Mouse (Mus musculus): ENCODE measurements around the gene Gm10309.

The Gm10309 gene

GRCm38 (mm10) chr17:86505183-86505631 is at the start of gene Gm10309:
TSS of gene Gm10309 (minus strand) at chr17:86505232.
- DNase-seq = peak; percentile 87 to 92

- no peak for DNase-seq
These were observed 47.0 kb upstream of the Gm10309 start for GRCm38 (mm10) chr17:86551995-86552394.

GRCm38 (mm10) chr17:86551561-86551960 is 46.5 kb upstream of the Gm10309 start:
- DNase-seq = no peak

GRCm38 (mm10) chr17:86549128-86549527 is 44.1 kb upstream of the Gm10309 start:
- peak in 1 of 2 experiments; percentile 44 for DNase-seq

DNA sequence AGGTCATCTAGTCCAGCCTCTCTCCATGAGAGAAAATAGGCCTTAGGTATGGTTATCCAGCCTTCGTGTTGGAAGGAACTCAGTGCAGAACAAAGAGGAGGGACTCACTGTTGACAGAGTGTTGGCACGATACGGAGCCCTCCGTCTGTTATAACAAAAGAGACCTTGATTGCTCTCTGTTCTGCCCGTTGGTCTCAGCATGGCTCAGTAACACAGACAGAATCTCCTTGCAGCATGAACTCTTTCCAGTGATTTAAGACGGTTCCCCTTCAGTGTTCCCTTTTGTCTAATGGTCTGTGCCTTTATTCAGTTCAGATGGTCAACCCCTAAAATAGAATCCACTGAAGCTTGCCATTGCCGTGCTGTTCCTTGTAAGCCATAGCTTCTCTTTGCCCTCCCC is 41.5 kb upstream of the Gm10309 start:
- peak; percentile 27 to 56 for DNase-seq

- no peak for DNase-seq
These were observed 34.9 kb upstream of the Gm10309 start for GRCm38 (mm10) chr17:86539881-86540430.

GRCm38 (mm10) chr17:86535827-86536656 is 31.0 kb upstream of the Gm10309 start:
- peak; percentile 57 to 84 for DNase-seq

DNA sequence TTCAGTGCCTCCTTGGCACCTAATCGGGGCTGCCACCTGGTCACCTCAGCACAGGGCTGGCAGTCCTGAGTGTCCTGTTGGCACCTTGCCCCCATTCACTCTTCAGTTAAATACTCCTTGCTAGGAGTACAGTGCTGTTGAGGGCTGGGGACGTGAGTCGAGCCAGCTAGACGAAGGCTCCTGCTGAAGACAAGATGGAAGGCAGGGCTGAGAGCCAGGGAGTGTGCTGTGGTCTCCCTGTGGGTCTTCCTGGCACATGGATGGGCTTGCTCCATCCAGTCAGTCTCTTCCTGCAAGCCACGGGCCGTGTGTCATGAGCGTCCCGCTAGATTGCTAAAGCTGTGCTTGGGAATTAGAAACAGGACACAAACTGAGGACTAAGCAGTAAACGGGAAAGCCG is 30.1 kb upstream of the Gm10309 start:
- peak; percentile 83 to 90 for DNase-seq

DNA sequence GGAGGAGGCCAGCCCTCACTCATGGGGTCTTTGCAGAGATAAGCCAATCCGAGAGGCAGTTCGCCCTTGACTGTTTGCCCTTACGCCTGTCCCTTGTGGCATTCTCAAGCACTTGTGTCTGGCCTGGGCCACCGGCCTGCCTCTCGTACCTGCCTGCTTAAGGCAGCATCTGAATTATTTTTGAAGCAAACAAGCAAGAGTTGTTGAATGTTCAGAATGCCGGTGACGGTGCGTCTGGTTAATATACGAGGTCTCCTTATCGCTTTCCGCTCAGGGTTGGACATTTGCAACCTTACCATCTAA is 28.5 kb upstream of the Gm10309 start:
- DNase-seq = no peak

DNA sequence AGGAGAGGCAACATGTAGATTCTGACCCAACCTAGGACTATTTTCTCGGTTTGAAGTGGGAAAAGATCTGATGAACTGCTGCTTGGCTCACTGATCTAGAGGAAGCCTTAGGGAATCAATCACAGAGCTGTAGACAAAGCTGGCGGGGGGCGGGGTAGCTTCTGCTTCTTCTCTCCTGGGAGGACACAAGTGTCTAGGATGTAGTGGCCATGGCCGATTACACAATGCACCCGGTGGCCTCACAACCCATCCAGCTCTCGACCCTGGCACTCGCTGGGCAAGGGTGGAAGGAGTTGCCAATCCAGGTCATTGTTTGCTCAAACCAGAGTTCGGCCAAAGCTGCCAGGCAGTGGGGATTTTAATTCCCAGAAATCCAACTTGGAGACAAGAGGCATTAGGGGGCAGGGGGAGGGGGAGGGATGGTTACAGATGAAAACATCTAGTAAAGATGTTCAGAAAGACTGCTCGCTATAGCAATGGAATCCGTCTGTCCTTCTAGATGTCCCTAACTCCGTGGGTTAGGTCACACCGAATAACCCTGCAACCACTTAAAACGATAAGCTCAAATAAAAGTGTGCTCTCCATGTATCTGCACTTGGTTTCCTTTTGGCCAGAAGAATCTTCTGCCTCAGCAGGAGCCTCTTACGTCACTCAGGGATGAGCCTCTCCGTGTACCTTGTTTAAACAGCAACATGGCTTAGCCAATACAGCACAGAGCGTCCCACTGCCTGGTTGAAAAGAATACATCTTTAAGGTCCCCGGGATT is 27.9 kb upstream of the Gm10309 start:
- DNase-seq = peak in 1 of 2 experiments; percentile 27

- DNase-seq = no peak
These were observed 26.2 kb upstream of the Gm10309 start for GRCm38 (mm10) chr17:86531231-86531630.

- DNase-seq = no peak
These were observed 24.4 kb upstream of the Gm10309 start for GRCm38 (mm10) chr17:86529411-86529810.

- DNase-seq = no peak
These were observed 24.0 kb upstream of the Gm10309 start for GRCm38 (mm10) chr17:86529003-86529402.

DNA sequence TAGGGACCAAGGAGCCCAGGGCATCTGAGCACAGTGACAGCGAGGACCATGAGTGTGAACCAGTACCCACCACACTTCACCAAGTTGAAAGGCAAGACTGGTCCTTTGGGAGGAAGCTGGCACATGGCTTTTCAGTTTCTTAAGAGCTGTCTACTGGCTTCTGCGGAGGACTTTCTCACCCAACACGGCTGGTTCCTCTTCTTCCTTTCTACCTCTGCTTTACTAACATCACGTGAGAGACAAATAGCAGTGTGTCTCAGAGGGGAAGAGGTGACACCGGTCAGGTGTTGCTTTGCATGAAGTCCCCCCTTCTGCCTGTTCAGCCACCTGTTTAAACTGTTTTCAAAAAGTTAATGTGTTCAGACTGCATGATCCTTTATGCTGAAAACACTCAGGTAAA is 22.3 kb upstream of the Gm10309 start:
- no peak for DNase-seq

DNA sequence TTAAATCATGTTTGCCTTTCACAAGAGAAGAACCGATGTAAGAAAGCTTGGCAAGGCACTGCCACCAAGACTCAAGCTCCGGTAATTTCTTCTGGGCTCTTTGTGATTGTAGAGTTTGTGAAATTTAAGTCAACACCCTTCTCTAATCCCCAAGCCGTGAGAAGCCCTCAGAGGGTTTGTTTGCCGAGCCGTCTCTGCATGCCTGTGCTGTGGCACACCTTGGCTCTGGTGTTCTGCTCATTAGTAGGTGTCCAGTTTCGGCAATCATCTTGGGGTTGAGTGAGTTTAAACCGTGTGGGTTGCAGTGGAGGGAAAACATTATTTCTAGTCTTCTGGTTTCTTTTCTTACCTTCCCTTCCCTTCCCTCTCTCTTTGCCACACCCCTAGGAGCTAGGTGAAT is 21.0 kb upstream of the Gm10309 start:
- no peak for DNase-seq

DNA sequence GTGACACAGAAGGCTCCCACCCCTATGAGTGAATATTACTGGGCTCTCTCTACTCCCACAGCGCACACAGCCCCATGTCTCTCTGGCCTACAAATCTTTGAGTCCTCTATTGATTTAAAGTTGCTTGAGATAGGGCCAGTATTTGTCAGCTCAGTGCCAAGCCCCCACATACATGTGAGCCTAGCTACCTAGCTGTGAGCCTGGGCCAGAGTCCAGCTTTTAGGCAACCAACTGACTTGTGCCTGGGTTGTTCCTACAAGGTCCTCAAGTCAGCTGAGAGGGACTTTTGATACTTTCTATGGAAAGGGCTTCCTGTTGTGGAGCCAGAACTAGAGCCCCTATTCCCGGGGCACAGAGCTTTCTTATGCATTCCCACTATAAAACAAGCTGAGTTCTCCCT is 20.0 kb upstream of the Gm10309 start:
- DNase-seq = peak in 1 of 2 experiments; percentile 32

- DNase-seq = no peak
These were observed 18.8 kb upstream of the Gm10309 start for GRCm38 (mm10) chr17:86523843-86524242.

DNA sequence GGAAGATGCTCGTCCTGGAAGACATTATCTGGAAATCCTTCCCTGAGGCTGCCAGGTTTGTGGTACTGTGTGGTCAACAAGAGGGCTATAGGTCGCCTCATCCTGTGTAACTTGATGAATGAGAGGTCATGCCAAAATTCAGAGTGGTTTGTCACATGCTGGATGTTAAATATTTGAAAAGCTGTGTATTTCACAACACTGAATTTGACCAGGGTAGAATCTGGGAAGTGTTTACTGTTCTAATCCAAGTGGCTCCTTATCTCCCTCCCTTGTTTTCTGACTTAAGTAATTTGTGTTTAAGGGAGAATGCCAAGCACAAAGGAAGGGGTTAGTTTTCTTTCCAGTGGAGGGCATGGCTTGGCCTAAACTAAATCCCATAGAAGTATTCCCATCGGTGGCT is 18.3 kb upstream of the Gm10309 start:
- no peak for DNase-seq

DNA sequence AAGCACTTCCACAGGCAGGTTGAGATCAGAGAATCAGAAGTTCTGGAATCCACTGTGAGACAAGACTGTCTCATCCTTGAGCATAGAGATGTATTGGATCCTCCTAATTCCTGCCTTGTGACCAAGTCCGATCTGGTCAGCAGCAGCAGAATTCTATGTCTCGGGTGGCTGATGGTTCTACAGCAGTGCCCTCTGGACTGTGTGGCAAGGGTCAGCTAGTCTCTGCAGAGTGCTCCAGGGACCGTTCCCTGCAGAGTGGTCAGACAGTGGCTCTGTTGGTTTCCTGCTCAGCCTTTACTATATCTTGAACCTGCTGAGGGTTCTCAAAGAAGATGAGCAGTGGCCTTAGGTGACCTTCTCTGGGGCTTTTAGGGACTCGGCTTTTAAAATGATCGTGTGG is 17.6 kb upstream of the Gm10309 start:
- DNase-seq = no peak

- DNase-seq = peak; percentile 60 to 67
These were observed 16.2 kb upstream of the Gm10309 start for GRCm38 (mm10) chr17:86521252-86521651.

DNA sequence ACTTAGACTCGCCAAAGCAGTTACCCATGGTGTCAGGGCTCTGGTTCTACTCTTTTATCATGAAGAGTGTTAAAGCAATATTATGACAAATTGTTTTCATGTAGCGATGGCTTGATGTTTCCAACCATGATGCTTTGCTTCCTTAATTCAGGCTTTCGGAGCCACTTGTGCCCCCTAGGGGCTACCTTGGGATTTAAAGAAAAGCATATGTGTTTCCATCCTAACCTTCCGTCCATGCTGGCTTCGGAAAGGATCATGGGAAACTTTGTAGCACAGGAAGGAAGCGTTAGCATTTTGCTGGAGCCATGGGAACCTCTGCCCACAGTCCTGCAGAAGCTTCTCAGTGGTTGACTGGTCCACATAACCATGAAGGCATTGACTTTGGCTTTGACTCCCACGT is 13.6 kb upstream of the Gm10309 start:
- no peak for DNase-seq

- DNase-seq = peak; percentile 49 to 52
These were observed 11.6 kb upstream of the Gm10309 start for GRCm38 (mm10) chr17:86516630-86517029.

DNA sequence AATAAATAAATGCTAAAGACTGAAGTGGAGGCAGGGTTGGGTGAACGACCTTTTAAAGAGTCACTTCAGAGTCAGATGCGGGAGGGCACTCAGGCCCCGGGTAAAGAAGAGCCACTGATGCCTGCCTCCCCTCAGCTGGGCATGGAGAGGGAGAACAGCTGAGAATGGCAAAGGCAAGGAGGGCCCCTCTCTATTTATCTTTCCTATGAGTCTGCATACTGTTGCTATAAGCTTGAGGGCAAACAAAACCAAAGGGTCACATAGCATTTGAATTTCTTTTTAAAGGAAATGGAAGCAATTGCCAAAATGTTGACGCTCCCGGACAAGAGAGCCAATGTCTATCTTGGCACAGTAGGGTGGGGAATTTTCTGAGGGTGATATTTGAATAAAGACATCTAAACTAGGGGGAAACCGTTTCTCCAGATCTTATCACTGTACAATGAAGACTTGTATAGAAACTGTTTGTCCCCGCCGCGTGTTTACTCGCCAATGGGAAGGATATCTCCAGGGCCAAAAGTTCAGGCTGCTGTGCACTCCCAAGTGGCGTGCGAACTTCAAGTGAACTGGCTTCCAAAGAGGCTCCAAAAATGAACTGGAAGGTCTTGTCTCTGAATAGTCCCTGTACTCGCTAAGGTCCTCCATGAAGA is 10.1 kb upstream of the Gm10309 start:
- no peak for DNase-seq
